Mouse (Mus musculus) spleen, adult 2 months (tissue): Measurements from ENCODE around the gene Bet1l.

ENCODE experiments used
- CTCF ChIP-seq: fragments of 200-500 bp; IDR thresholded peaks from 2 replicates; pipeline ENCODE4 v1.5.1; 2011; ENCODE audit warnings: mild to moderate bottlenecking, inconsistent platforms; ENCODE audit not compliant: insufficient read depth, insufficient read length, insufficient replicate concordance; ENCODE audit errors: extremely low read depth
- POLR2A ChIP-seq: fragments of 200-500 bp; IDR thresholded peaks from 2 replicates; pipeline ENCODE4 v1.6.1; 2011; ENCODE audit warnings: low read depth, low read length, inconsistent platforms

- TF ChIP-seq CTCF (no peak), POLR2A (no peak)
Observed at GRCm38 (mm10) chr7:140860728-140861127, 3.4 kb upstream of the Bet1l start.
